Mouse (Mus musculus) forebrain, embryonic 16.5 days (tissue): ENCODE results near the gene Srebf2. TPM values are rescaled to one million over a fixed set of nuclear protein-coding genes. Genes with fewer than 3 reads are reported as not detected.
A peak's percentile ranks its signal among the peaks of the same experiment; 100 is the strongest.

ENCODE experiments used
- ATAC-seq: fragments of 200-750 bp; cut with Nextera tagmentation; 2 replicates; pipeline ENCODE4 v1.8.0; 2017; ENCODE audit warnings: mild to moderate bottlenecking, moderate library complexity
- H3K27ac ChIP-seq: fragments of 300-500 bp; sonication (generic); 2 replicates; pipeline ENCODE4 v1.5.1; 2014; ENCODE audit warnings: low read length, control low read depth
- H3K27me3 ChIP-seq: fragments of 300-500 bp; sonication (generic); replicated peaks from 2 replicates; pipeline ENCODE4 v1.6.1; 2014; ENCODE audit warnings: low read length; ENCODE audit not compliant: control insufficient read depth, insufficient read depth
- H3K36me3 ChIP-seq: fragments of 300-500 bp; sonication (generic); 2 replicates; pipeline ENCODE4 v1.6.1; 2014; ENCODE audit not compliant: control insufficient read depth, insufficient read depth
- H3K4me1 ChIP-seq: fragments of 300-500 bp; sonication (generic); replicated peaks from 2 replicates; pipeline ENCODE4 v1.6.1; 2014; ENCODE audit warnings: low read length; ENCODE audit not compliant: control insufficient read depth, insufficient read depth
- H3K4me2 ChIP-seq: fragments of 300-500 bp; sonication (generic); 2 replicates; pipeline ENCODE4 v1.6.1; 2014; ENCODE audit warnings: mild to moderate bottlenecking, low read length, control low read depth
- H3K4me3 ChIP-seq: fragments of 300-500 bp; sonication (generic); replicated peaks from 2 replicates; pipeline ENCODE4 v1.5.1; 2014; ENCODE audit warnings: mild to moderate bottlenecking, low read length, control low read depth
- H3K9ac ChIP-seq: fragments of 300-500 bp; sonication (generic); replicated peaks from 2 replicates; pipeline ENCODE4 v1.6.1; 2014; ENCODE audit warnings: low read depth, low read length, control low read depth
- H3K9me3 ChIP-seq: fragments of 300-500 bp; sonication (generic); 2 replicates; pipeline ENCODE4 v1.6.1; 2016; ENCODE audit warnings: low read length; ENCODE audit not compliant: control insufficient read depth
- WGBS: fragments of 180-500 bp; shearing (Covaris S2); extraction: QIAGEN DNeasy Blood & Tissue Kit; methylation state at CpG from one replicate; pipeline ENCODE4 v1.1.7; 2014; 5-methylcytosine and 5-hydroxymethylcytosine counted together
- polyA plus RNA-seq: library from polyadenylated mRNA; unstranded; fragments of >200 nt; fragmentation: Nextera tagmentation; extraction: Ambion mirVana; gene quantifications from 2 replicates; pipeline ENCODE4 v1.2.1, GENCODE M21; 2015

The Srebf2 gene
- polyA plus RNA-seq, 1 experiment from 2014 or later, result 229 TPM

GRCm38 (mm10) chr15:82163356-82164060 lies 16.5 kb downstream of the Srebf2 start:
- Histone ChIP-seq H3K27me3 (no peaks in the 10 kb centered on the region), H3K4me3 (no peak overlapping the region), H3K9me3 (no peaks in the 10 kb centered on the region), H3K9ac (no peak overlapping the region), H3K4me2 (no peak overlapping the region), H3K4me1 (peaks cover 22% of the 10 kb centered on the region), H3K36me3 (no peaks in the 10 kb centered on the region), H3K27ac (no peak overlapping the region)
- WGBS, result 86% methylated on average over 10 of the region's 10 CpGs
- ATAC-seq, result no peak

- Histone ChIP-seq H3K27me3 (no peaks in the 10 kb centered on the region), H3K36me3 (no peaks in the 10 kb centered on the region), H3K4me3 (no peak overlapping the region), H3K4me1 (peaks cover 18% of the 10 kb centered on the region), H3K27ac (no peak overlapping the region), H3K4me2 (no peak overlapping the region), H3K9ac (no peak overlapping the region), H3K9me3 (no peaks in the 10 kb centered on the region)
- WGBS, result 50% methylated on average over 4 of the region's 4 CpGs
- no peak for ATAC-seq
These were observed 17.0 kb downstream of the Srebf2 start for GRCm38 (mm10) chr15:82164061-82164399.

- 84% methylated on average over 7 of the region's 7 CpGs for WGBS
- H3K36me3 ChIP-seq, result no peaks in the 10 kb centered on the region
- no peak overlapping the region for H3K4me2 ChIP-seq
- H3K4me3 ChIP-seq, result no peak overlapping the region
- no peaks in the 10 kb centered on the region for H3K9me3 ChIP-seq
- ATAC-seq, result no peak
- H3K4me1 ChIP-seq, result peaks cover 14% of the 10 kb centered on the region
- H3K27ac ChIP-seq, result no peak overlapping the region
- H3K9ac ChIP-seq, result no peak overlapping the region
- no peaks in the 10 kb centered on the region for H3K27me3 ChIP-seq
These were observed 17.5 kb downstream of the Srebf2 start for GRCm38 (mm10) chr15:82164496-82164895.

- H3K4me1 ChIP-seq, result peaks cover 13% of the 10 kb centered on the region
- H3K9me3 ChIP-seq, result no peaks in the 10 kb centered on the region
- no peaks in the 10 kb centered on the region for H3K27me3 ChIP-seq
- WGBS, result 60% methylated on average over 8 of the region's 8 CpGs
- H3K36me3 ChIP-seq, result peaks cover 5% of the 10 kb centered on the region; the same call in 1 of the 2 replicates
- no peak overlapping the region for H3K4me2 ChIP-seq
- H3K4me3 ChIP-seq, result no peak overlapping the region
- H3K27ac ChIP-seq, result no peak overlapping the region
- no peak for ATAC-seq
- no peak overlapping the region for H3K9ac ChIP-seq
These were observed 18.6 kb downstream of the Srebf2 start for GRCm38 (mm10) chr15:82165332-82166239.

GRCm38 (mm10) chr15:82166240-82167100 lies 19.5 kb downstream of the Srebf2 start:
- Histone ChIP-seq H3K27ac (no peak overlapping the region), H3K9me3 (no peaks in the 10 kb centered on the region), H3K4me3 (no peak overlapping the region), H3K4me1 (peaks cover 13% of the 10 kb centered on the region), H3K4me2 (no peak overlapping the region), H3K27me3 (no peaks in the 10 kb centered on the region), H3K9ac (no peak overlapping the region), H3K36me3 (peaks cover 13% of the 10 kb centered on the region)
- 43% methylated on average over 22 of the region's 22 CpGs for WGBS
- peak; percentile 45; the same call in 1 of the 2 replicates for ATAC-seq

GRCm38 (mm10) chr15:82167201-82168168 lies 20.5 kb downstream of the Srebf2 start:
- Histone ChIP-seq H3K9me3 (no peaks in the 10 kb centered on the region), H3K27me3 (no peaks in the 10 kb centered on the region), H3K9ac (no peak overlapping the region), H3K36me3 (peaks cover 16% of the 10 kb centered on the region), H3K4me1 (peaks cover 13% of the 10 kb centered on the region), H3K4me2 (no peak overlapping the region), H3K4me3 (no peak overlapping the region), H3K27ac (no peak overlapping the region)
- 72% methylated on average over 23 of the region's 23 CpGs for WGBS
- no peak for ATAC-seq

- no peak overlapping the region for H3K4me3 ChIP-seq
- peaks cover 10% of the 10 kb centered on the region for H3K4me1 ChIP-seq
- ATAC-seq, result no peak
- H3K27ac ChIP-seq, result no peak overlapping the region
- H3K36me3 ChIP-seq, result peaks cover 19% of the 10 kb centered on the region
- no peaks in the 10 kb centered on the region for H3K27me3 ChIP-seq
- H3K4me2 ChIP-seq, result no peak overlapping the region
- H3K9me3 ChIP-seq, result no peaks in the 10 kb centered on the region
- 84% methylated on average over 5 of the region's 5 CpGs for WGBS
- no peak overlapping the region for H3K9ac ChIP-seq
These were observed 22.7 kb downstream of the Srebf2 start for GRCm38 (mm10) chr15:82169671-82170070.
